Mouse (Mus musculus) MN1 (cell line): ENCODE results near the gene Kdm1b.

Experiments used
- DNase-seq: peaks from one replicate; pipeline ENCODE4 v3.0.0-alpha.2; 2016; ENCODE audit warnings: low spot score

Gene Kdm1b

DNA sequence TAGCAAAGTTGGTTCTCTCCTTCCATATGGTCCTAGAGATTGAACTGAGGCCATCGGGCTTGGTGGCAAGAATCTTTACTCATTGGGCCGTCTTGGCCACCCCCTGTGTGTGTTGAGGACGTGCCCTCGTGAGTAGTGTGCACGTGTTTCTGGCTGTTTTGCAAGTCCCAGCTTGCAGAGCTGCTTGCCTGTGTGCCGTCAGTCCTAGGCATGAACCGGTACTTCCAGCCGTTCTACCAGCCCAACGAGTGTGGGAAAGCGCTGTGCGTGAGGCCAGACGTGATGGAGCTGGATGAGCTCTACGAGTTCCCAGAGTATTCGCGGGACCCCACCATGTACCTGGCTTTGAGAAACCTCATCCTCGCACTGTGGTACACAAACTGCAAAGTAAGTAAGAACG is 19.5 kb downstream of the Kdm1b start:
- no peak for DNase-seq

DNA sequence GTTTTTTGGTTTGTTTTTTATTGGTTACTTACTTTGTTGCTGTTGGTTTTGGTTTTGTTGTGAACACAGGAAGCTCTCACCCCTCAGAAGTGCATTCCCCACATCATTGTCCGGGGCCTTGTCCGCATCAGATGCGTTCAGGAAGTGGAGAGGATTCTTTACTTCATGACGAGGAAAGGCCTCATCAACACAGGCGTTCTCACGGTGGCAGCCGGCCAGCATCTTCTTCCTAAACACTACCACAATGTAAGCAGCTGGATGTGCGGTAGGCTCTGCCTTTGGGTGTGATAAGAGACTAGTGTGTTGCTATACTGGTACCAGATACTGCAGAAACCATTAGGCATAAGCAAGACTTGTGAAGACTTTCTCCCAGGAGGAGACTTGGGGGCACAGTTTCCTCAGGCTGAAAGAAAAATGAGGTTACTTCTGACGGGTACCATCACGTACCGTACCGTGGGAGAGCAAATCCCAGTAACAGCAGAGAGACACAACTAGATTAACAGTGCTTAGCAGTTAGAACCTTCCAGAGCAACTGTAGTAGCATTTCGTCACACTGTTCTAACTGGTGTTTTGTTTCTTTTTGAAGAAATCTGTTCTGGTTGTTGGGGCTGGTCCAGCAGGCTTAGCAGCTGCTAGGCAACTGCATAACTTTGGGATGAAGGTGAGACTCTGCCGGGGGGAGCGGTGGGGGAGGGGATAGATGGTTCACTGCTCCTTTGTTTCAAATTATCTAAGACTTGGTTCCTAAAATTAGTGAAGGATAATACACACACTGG is 20.9 kb downstream of the Kdm1b start:
- no peak for DNase-seq

DNA sequence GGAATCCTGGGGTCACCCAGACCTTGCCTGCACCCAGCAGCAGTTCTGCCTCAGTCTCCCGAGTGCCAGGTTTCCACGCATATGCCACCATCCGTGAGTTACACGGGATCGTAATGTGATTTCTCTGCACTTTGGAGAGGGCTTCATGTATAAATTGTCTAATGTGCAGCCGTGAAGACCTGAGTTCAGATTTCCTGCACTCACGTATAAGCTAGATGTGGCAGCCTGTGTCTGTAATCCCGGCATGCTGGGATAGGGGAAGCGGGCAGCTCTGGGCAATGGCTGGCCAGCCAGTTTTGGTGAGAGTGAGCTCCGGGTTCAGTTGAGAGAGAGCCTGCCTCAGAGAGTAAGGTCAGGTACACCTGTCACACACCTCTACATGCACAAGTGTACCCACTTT is 23.2 kb downstream of the Kdm1b start:
- no peak for DNase-seq

DNA sequence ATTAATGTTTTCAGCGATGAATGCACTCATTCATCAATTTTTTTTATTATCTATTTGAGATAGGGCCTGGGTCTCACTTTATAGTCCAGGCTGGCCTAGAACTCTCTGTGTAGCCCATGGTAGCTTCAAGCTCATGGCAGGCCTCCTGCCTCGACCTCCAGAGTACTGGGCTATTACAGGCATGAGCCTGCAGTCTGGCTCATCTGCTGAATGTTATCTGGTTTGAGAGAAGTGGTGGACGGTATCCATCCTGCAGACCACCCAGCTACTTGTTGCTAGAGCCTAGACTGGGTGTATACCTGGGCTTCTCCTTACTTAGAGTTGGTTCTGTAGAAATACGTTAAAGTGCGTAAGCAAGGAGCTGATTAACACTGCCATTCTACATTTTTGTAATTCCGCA is 23.7 kb downstream of the Kdm1b start:
- no peak for DNase-seq

DNA sequence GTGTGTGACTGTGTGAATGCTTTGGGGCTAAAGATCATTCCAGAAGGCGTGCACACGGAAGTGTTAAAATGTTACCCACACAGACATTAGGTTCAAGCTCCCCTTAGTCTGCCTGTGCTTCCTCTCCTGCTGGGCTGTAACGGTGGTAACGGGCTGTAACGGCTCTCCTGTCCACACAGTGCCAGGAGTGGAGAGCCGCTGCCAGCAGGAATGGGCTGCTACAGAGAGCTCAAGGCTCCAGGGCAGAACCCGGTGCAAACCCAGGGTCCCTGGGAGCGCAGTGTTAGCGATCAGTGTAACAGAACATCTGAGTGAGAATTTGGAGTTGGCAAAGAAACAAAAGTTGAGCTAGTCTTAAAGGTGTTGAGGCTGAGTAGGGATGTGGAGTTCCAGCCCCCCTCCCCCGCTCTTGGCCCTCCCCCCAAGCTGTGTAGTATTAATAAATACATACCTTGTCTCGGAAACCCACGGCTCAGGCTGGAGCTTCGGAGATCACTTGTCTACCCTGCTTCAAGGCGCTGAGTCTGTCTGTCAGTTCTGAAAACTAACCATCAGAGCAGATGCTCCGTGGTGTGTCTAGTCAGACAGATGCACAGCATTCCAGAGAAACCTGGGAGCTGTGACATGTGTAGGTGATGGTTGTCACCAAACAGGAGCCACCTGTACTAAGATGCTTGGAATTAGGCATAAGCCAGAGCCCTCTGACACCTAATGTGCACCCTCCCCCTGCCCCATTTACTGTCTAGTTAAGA is 27.2 kb downstream of the Kdm1b start:
- DNase-seq: no peak

DNA sequence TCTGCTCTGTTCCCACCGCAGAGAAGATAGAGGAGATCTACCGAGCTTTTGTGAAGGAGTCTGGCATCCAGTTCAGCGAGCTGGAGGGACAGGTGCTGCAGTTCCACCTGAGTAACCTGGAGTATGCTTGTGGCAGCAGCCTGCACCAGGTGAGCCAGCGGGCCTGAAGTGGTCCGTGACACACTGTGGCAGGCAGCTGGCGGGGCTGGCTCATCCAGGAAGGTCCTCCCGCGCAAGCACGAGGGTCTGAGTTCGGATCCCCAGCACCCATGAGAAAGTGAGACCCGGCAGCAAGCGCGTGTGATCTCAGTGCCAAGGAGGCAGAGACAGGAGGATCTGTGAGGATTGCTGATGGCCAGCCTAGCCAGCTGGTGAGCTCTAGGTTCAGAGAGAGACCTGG is 28.6 kb downstream of the Kdm1b start:
- DNase-seq: no peak

DNA sequence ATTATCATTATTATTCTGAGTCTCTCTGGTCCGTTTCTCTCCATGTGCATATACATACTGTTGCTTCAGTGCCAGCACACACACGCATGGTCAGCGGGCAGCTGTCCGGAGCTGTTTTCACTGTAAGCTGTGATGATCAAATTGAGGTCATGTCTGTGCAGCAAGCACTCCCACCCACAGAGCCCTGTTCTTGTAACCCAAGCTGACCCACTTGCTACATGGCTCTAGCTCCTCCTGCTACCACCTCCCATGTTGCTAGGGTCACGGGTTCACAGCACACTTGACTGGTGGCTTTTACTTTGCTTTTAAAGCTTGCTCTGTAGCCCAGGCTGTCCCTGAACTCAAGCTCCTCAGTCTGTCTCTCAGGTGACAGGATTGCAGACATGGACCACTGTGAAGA is 29.2 kb downstream of the Kdm1b start:
- no peak for DNase-seq

DNA sequence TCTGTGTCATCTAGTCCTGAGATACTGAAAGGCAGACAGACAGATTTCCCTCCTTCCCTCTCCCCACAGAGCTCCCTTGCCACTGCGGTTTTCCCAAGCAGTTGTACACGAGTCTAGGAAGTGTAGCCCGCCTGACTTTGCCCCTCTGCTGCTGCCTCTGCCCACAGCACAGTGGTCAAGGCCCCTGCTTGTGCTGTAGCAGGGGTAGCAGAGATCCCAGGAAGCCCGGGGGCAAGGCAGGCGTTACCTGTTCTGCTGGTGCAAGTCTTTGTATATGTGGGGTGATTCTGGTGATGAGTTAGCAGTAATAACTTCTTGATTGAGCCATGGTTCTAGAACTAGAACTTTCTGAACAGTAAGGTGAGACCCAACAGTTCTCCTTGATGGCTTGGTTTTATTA is 32.9 kb downstream of the Kdm1b start:
- no peak for DNase-seq

DNA sequence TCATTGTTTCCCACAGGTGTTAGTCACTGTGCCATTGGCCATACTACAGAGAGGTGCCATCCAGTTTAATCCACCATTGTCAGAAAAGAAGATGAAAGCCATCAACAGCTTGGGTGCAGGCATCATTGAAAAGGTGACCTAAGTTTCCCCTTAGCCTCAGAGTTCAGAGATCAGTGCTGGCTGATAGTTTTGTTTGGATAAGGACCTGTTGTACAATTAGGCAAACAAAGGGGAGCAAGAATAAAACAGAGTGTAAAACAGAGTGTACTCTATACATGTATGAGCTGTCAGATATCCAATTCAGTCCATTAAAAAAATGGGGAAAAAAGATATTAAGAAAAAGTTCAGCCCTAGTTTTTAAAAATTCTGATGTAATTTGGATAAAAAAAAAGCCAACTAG is 34.1 kb downstream of the Kdm1b start:
- no peak for DNase-seq

DNA sequence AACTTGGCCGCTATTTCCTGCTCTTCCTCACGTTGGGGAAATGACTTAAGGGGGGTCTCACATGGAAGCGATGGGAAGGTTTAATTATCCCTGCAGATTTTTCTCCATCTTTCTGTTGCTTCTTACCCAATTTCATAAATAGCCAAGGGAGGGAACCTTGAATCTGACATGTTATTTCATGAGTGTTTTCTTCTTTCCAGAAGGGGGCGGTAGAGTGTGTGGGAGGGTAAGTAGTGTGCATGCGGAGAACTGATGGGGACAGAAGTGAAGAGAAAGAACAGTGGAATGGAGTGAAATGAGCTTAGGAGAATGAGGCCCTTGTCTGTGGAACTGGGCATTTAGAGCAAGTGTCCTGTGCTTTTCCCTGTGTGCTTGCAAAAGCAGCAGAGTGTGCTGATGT is 35.5 kb downstream of the Kdm1b start:
- no peak for DNase-seq

DNA sequence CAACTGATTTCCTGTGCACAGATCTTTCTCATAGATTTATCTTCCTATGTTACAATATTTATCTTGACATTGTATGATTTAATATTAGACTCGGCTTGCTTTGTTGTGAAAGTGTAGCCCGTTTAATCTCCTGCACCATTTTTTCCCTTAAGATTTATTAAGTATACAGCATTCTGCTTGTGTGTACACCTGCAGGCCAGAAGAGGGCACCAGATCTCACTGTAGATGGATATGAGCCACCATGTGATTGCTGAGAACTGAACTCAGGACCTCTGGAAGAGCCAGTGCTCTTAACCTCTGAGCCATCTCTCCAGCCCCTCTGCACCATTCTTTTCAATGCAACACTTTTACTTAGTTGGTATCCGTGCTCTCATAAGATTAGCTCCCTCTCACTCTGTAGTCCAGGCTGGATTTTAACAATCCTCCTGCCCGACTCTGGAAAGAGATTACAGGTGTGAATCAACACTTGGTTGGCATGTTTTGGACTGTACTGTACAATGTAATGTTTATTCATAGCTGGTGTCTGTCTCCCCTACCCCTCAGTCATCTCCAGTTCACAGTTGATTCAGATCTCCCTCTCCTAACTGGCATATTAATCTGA is 37.7 kb downstream of the Kdm1b start:
- DNase-seq: no peak

DNA sequence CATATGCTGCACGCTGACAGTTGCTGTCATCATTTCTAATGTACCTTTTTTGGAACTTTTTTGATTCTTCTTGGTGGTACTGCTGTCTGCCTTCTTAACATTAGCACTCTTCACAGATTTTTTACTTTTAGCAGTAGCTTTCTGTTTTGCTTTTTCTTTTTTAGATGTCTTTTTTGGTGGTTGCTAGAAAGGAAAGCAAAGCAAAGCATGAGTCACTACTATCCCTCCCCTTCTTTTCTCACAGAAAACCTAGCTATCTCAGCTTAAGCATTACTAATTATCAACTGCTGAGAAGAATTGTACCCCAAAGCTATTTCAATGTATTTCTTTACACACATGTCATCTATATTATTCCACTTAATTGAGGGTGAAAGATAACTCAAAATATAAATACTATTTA is 45.1 kb downstream of the Kdm1b start:
- no peak for DNase-seq

DNA sequence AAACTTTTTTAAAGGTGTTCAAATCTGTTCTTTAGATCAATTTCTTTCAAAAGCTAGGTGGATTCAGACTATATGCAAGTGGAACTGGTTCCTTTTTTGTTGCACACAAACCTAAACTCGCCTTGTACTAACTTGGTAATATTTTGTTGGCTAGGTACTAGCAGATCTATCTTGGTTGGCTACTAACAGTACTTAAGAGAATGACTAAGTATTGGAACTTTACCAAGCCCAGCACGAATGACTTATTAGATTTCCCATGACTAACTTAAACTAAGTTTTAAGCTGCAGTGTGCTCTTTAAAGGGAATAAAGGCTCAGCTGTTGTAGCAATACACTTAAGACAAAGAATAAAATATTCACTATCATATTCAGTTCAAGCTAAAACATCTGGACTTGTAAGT is 46.0 kb downstream of the Kdm1b start:
- DNase-seq: no peak

DNA sequence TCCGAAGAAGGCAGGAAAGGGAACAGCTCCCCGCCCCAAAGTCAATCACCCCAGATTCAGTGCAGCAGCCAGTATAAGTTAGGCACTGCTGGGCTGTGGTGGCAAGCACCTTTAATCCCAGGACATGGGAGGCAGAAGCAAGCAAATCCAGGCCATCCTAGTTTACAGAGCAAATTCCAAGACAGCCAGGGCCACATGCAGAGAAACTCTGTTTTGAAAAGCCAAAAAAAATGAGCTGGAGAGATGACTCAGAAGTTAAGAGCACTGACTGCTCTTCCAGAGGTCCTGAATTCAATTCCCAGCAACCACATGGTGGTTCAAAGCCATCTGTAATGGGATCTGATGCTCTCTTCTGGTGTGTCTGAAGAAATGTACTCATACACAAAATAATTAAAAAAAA is 50.5 kb downstream of the Kdm1b start:
- DNase-seq: no peak

DNA sequence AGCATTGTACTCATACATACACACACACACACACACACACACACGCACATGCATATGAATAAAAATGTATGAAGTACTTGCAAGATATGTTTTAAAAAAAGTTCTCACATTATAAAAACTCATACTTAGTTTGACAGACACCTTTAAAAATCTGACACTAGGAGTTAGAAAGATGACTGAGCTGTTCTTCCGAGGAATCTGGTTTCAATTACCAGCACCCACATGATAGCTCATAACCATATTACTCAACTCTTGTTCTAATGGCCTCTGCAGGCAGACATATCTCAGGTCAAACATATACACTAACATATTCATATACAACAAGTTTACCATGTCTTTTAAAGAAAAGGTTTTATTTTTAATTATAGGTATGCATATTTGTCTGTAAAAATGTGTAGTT is 53.3 kb downstream of the Kdm1b start:
- DNase-seq: no peak

DNA sequence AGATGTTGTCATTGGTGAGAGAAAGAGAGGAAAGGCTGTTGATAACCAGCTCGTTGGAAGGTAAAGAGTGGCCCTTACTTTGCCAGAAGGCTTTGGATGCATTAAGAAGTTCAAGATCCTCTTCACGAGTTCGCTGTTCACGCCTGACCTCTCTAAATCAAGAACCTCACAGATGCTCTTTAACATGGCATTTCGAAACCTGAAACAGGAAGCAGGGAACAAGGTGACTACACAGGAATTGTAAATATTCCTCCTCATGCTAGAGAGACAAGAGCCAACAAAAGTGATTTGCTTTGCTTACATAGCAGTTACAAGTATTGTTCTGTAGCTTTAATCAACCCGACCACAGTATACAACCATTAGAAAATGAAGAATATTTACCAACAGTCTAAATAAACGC is 56.0 kb downstream of the Kdm1b start:
- no peak for DNase-seq

DNA sequence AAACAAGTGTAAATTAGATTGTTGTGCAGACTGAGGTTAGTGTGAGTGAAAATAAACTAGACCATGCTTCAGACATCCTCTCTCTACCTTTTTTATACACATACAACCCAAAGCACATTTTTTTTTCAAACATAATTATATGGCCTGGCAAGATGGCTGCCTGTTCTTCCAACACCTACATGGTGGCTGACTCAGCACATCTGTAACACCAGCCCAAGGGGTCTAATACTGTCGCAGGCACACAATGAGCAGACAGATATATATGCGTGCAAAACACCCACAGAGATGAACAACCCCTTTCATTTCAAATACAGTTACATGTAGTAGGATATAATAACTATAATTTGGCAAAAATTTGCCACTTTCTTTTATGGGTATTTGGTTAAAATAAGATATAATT is 57.3 kb downstream of the Kdm1b start:
- DNase-seq: no peak

DNA sequence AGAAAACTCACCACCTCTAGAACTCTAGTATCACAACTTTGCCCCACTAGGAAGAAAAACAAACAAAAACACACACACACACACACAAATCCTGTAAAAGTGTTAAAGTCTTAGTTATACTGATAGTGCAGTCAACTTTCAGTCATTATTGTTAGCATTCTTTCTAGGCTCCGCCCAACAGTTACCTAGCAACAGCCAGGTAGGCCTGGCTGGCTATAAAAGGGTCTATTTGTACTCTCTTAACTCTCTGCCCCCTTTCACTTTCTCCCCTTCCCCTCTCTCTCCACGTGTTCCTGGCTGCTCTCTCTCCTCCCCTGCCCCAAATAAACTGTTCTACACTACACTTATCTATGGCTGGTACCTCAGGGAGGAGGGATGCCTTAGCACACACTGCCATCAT is 60.8 kb downstream of the Kdm1b start:
- no peak for DNase-seq

DNA sequence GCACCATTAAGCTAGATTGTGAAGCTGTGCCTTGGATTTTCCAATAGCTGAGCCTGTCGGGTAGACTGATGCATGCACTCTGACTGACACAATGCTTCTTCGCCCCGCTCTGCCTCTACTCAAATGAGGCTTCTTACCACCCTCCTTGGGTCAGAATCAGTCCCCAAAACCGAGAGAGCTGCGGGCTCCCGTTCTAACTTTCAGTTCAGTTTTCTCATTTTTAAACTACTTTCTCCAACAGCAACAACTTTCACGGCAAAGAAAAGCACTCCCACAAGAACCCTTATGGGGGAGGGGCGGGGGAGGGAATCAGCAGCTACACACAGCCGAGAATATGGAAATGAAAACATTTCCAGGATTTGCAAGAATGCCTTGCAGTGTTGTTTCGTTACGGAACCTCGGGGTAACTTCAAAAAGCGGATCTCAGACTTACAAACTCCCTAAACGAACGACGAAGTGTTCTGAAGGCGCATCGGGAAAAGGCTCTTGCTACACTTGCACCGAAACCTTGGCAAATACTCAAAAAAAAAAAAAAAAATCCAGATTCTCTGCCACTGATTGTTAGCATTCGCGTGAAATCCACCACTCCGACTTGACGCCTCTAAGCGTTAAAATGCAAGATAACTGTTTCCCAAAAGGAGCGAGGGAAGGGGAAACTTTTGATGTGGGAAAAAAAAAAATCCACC is 61.7 kb downstream of the Kdm1b start:
- DNase-seq: peak; percentile 54

DNA sequence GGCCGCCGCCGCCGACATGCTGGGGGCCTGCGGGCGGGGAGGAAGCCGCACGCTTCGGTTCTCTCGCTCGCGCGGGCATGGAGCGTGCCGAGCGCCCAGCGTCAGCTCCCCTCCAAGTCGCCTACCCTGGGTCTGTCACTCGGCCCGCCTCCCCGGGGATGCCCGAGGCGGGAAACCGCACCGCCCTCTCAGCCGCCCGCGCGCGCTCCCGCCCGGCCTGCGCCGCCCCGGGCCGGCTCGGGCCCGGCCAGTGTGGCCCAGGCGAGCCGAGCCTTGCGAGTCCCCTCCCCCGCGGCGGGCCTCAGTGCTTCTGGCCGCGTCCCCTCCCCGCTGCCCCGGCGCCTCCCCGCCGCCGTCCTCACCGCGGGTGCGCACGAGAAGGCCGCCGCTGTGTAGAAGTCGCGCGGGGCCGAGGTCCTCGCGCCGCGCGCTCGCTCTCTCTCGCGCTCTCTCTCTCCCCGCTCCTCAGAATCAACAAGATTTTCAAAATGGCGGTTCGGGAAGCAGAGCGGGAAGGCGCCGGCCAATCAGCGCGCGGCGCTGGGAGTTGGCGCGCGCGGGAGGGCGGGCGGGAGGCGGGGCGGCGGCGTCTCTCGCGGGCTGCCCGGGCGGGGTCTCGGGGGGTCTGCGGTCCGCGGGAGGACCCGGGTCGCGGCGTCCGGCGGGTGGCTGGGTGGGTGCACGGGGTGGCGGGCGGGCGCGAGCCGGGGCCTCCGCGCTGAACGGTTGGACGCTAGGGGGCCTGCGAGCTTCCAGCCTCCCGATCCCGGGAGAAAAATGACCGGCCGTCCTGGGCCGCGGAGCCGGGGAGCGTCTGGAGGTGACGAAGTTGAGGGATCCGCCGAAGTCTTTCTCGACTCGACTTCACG is 62.6 kb downstream of the Kdm1b start, which contains the start of gene Dek:
Gene Dek, minus strand, starts transcription at position 491 of the 869 bp plus-strand sequence.
- peak; percentile 92 for DNase-seq

DNA sequence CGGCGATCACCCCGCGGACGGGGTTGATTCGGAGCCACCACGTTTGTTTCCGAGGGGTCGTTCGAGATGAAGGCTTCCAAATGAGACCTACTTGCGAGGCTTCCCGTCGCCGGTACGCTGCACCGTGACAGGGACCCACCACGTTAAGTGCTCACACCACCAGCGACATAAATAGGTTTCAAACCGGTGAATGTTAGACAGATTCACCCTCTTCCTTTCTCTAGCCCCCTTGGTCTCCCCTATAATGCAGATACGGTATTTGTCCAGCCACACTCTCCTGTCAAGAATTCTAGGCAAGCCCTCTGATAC is 63.2 kb downstream of the Kdm1b start:
- no peak for DNase-seq

DNA sequence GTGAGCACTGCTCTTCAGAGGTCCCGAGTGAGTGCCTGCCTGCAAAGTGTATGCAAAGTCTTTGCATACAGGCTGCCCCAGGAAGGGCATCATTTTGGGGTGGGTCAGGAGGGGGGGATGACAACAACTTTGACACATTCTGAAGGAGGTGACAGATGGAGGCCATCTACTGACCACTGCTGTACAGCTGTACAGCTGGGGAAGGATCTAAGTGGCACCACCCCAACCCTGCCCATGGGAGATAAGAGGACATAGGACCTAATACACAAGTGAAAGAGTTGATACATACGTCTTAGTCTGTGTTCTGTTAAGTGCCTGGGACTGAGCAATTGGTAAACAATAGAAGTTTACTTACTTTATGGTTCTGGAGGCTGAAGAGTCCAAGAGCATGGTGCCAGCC is 65.9 kb downstream of the Kdm1b start:
- DNase-seq: no peak
